Mouse (Mus musculus) midbrain, postnatal 0 days (tissue): Measurements from ENCODE around the gene Pax7. TPM values are rescaled to one million over a fixed set of nuclear protein-coding genes. Genes with fewer than 3 reads are reported as not detected.

Experiments
- ATAC-seq: fragments of 200-750 bp; cut with Nextera tagmentation; 2 replicates; pipeline ENCODE4 v1.8.0; 2017; ENCODE audit warnings: moderate number of reproducible peaks, mild to moderate bottlenecking, moderate TSS enrichment, moderate library complexity; ENCODE audit not compliant: low FRiP score
- DNase-seq: peaks from one replicate; pipeline ENCODE4 v3.0.0-alpha.2; 2015; ENCODE audit warnings: low spot score
- H3K27ac ChIP-seq: fragments of 300-500 bp; sonication (generic); 2 replicates; pipeline ENCODE4 v1.5.1; 2014; ENCODE audit warnings: low read depth, mild to moderate bottlenecking, low read length, mixed read lengths
- H3K27me3 ChIP-seq: fragments of 300-500 bp; sonication (generic); 2 replicates; pipeline ENCODE4 v1.6.1; 2014; ENCODE audit warnings: low read length, control low read depth, mixed read lengths; ENCODE audit not compliant: insufficient read depth
- H3K36me3 ChIP-seq: fragments of 300-500 bp; sonication (generic); 2 replicates; pipeline ENCODE4 v1.6.1; 2014; ENCODE audit warnings: low read length, control low read depth, mixed read lengths; ENCODE audit not compliant: insufficient read depth
- H3K4me1 ChIP-seq: fragments of 300-500 bp; sonication (generic); 2 replicates; pipeline ENCODE4 v1.6.1; 2014; ENCODE audit warnings: mild to moderate bottlenecking, control low read depth, antibody characterized with exemption, low read length, mixed read lengths; ENCODE audit not compliant: insufficient read depth
- H3K4me2 ChIP-seq: fragments of 300-500 bp; sonication (generic); 2 replicates; pipeline ENCODE4 v1.6.1; 2014; ENCODE audit warnings: low read depth, mild to moderate bottlenecking, low read length, mixed read lengths; ENCODE audit not compliant: poor library complexity, severe bottlenecking
- H3K4me3 ChIP-seq: fragments of 300-500 bp; sonication (generic); 2 replicates; pipeline ENCODE4 v1.5.1; 2014; ENCODE audit warnings: low read depth, mild to moderate bottlenecking, low read length, moderate library complexity
- H3K9ac ChIP-seq: fragments of 300-500 bp; sonication (generic); replicated peaks from 2 replicates; pipeline ENCODE4 v1.6.1; 2014; ENCODE audit warnings: mild to moderate bottlenecking, low read length, moderate library complexity, mixed read lengths; ENCODE audit not compliant: poor library complexity, severe bottlenecking
- H3K9me3 ChIP-seq: fragments of 300-500 bp; sonication (generic); 2 replicates; pipeline ENCODE4 v1.6.1; 2016; ENCODE audit warnings: low read length, control low read depth
- CTCF ChIP-seq: IDR thresholded peaks from 2 replicates; pipeline ENCODE4 v1.5.1; 2016; ENCODE audit warnings: antibody characterized with exemption, mild to moderate bottlenecking
- WGBS: fragments of 180-500 bp; shearing (Covaris S2); extraction: QIAGEN DNeasy Blood & Tissue Kit; methylation state at CpG from one replicate; pipeline ENCODE4 v1.1.7; 2014; 5-methylcytosine and 5-hydroxymethylcytosine counted together
- polyA plus RNA-seq: library from polyadenylated mRNA; unstranded; fragments of >200 nt; fragmentation: Nextera tagmentation; extraction: Ambion mirVana; gene quantifications from 2 replicates; pipeline ENCODE4 v1.2.1, GENCODE M21; 2015
- total RNA-seq: library from RNA; depleted of rRNA; stranded (reverse); fragments of >200 nt; gene quantifications from 2 replicates; pipeline ENCODE4 v1.2.3, GENCODE M21; 2014

The Pax7 gene
- total and polyA plus RNA-seq, 2 experiments from 2014 or later = 3.0 to 34.9 TPM

GRCm38 (mm10) chr4:139821491-139822160 lies 11.7 kb downstream of the Pax7 start:
- DNase-seq (peak; percentile 21), ATAC-seq (no peak)
- Histone ChIP-seq H3K4me1 (no peaks in the 10 kb centered on the region), H3K4me2 (peak overlapping the region; percentile 50), H3K27ac (peak overlapping the region; percentile 62), H3K9me3 (no peaks in the 10 kb centered on the region), H3K27me3 (peaks cover 63% of the 10 kb centered on the region), H3K9ac (peak overlapping the region; percentile 5), H3K4me3 (peak overlapping the region; percentile 30), H3K36me3 (no peaks in the 10 kb centered on the region)
- TF ChIP-seq CTCF = no peak
- WGBS = under 1% methylated on average over 59 of the region's 65 CpGs

GRCm38 (mm10) chr4:139821071-139821470 lies 12.3 kb downstream of the Pax7 start:
- no peak for TF ChIP-seq CTCF
- Histone ChIP-seq H3K4me1 (no peaks in the 10 kb centered on the region), H3K27me3 (peaks cover 62% of the 10 kb centered on the region), H3K9ac (peak overlapping the region; percentile 5; the same call in 1 of the 2 replicates), H3K4me2 (peak overlapping the region; percentile 50), H3K27ac (peak overlapping the region; percentile 62; the same call in 1 of the 2 replicates), H3K4me3 (peak overlapping the region; percentile 30), H3K9me3 (no peaks in the 10 kb centered on the region), H3K36me3 (no peaks in the 10 kb centered on the region)
- ATAC-seq (no peak), DNase-seq (no peak)
- 1% methylated on average over 22 of the region's 22 CpGs for WGBS

GRCm38 (mm10) chr4:139819411-139820030 lies 13.8 kb downstream of the Pax7 start:
- H3K4me1 ChIP-seq = no peaks in the 10 kb centered on the region
- no peak overlapping the region for H3K27ac ChIP-seq
- H3K4me2 ChIP-seq = no peak overlapping the region
- TF ChIP-seq CTCF = no peak
- H3K4me3 ChIP-seq = no peak overlapping the region
- ATAC-seq (no peak), DNase-seq (no peak)
- 15% methylated on average over 9 of the region's 9 CpGs for WGBS
- H3K36me3 ChIP-seq = no peaks in the 10 kb centered on the region
- no peaks in the 10 kb centered on the region for H3K9me3 ChIP-seq
- no peak overlapping the region for H3K9ac ChIP-seq
- peaks cover 56% of the 10 kb centered on the region for H3K27me3 ChIP-seq

- no peaks in the 10 kb centered on the region for H3K9me3 ChIP-seq
These were observed 15.2 kb downstream of the Pax7 start for GRCm38 (mm10) chr4:139818163-139818562.

GRCm38 (mm10) chr4:139813371-139813960 lies 19.9 kb downstream of the Pax7 start:
- no peaks in the 10 kb centered on the region for H3K36me3 ChIP-seq
- H3K4me3 ChIP-seq = no peak overlapping the region
- DNase-seq = no peak
- no peaks in the 10 kb centered on the region for H3K9me3 ChIP-seq
- no peak overlapping the region for H3K4me2 ChIP-seq
- no peak overlapping the region for H3K27ac ChIP-seq
- 39% methylated on average over 9 of the region's 9 CpGs for WGBS
- H3K27me3 ChIP-seq = peaks cover 42% of the 10 kb centered on the region
- ATAC-seq = no peak
- TF ChIP-seq CTCF = no peak
- H3K9ac ChIP-seq = no peak overlapping the region
- no peaks in the 10 kb centered on the region for H3K4me1 ChIP-seq

More at GRCm38 (mm10) chr4:139818163-139818562, 15.2 kb downstream of the Pax7 start:
- Histone ChIP-seq H3K27ac (no peak overlapping the region), H3K9ac (no peak overlapping the region), H3K4me2 (no peak overlapping the region), H3K4me1 (no peaks in the 10 kb centered on the region), H3K4me3 (no peak overlapping the region), H3K36me3 (no peaks in the 10 kb centered on the region), H3K27me3 (peaks cover 62% of the 10 kb centered on the region)
- ATAC-seq (no peak), DNase-seq (no peak)
- WGBS = 15% methylated on average over 7 of the region's 7 CpGs
- no peak for TF ChIP-seq CTCF

GRCm38 (mm10) chr4:139811901-139812300 lies 21.4 kb downstream of the Pax7 start:
- no peak overlapping the region for H3K27ac ChIP-seq

More at GRCm38 (mm10) chr4:139811901-139812300, 21.4 kb downstream of the Pax7 start:
- WGBS = 26% methylated on average over 4 of the region's 4 CpGs
- no peak overlapping the region for H3K4me3 ChIP-seq
- no peak for ATAC-seq
- no peak overlapping the region for H3K4me2 ChIP-seq
- no peaks in the 10 kb centered on the region for H3K36me3 ChIP-seq
- H3K9ac ChIP-seq = no peak overlapping the region
- H3K4me1 ChIP-seq = no peaks in the 10 kb centered on the region
- no peaks in the 10 kb centered on the region for H3K9me3 ChIP-seq
- peaks cover 32% of the 10 kb centered on the region for H3K27me3 ChIP-seq
- TF ChIP-seq CTCF = no peak
- no peak for DNase-seq
